Mouse (Mus musculus) C2C12 (cell line): Measurements from ENCODE around the gene Ttll13.

Source experiments
- CTCF ChIP-seq: IDR thresholded peaks from one replicate; pipeline ENCODE4 v1.5.1; 2011; ENCODE audit not compliant: control insufficient read depth, insufficient read depth, insufficient read length
- MYOD1 ChIP-seq: IDR thresholded peaks from one replicate; pipeline ENCODE4 v1.6.1; 2011; ENCODE audit warnings: low read depth; ENCODE audit not compliant: control insufficient read depth, insufficient read length
- MYOG ChIP-seq: IDR thresholded peaks from one replicate; pipeline ENCODE4 v1.6.1; 2011; ENCODE audit not compliant: control insufficient read depth, insufficient read length; ENCODE audit errors: extremely low read depth

DNA sequence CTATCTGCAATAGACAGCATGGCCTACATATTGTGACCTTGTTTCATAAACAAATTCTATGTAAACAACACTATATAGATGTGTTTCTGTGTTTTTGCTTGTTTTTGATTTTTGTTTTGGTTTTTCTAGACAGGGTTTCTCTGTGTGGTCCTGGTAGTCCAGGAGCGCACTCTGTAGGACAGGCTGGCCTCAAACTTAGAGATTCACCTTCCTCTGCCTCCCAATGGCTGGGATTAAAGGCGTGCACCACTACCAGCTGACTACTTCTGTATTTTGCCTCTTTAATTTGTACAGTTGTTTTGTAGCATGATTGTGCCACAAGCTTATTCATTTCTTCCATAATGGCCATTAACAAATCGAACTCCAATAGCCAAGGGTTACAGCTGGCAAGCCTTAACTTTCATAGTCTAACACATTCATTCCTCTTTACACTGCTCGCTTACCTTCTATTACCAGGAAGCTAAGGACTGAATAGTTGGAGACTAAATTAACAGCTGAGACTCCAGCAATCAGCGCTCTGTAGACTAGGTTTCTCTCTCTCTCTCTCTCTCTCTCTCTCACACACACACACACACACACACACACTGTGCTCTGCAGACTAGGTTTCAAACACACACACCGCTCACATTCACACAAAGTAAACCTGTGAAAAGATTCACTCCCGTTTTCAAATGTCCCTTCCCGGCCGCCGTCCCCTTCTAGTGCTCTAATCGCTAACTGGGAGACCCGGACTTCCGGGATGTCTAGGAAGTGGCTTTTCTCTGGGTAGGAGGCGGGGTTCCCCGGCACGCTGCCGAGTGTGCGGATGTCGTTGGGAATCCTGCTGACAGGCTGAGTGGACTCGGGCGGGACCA lies 22.9 kb downstream of the Ttll13 start, which contains the start of gene Vps33b:
- TF ChIP-seq CTCF = no peak
- no peak for TF ChIP-seq MYOD1
- TF ChIP-seq MYOG = no peak
